ENCODE assay signal across 8 mouse cellular contexts in the genomic region with DNA sequence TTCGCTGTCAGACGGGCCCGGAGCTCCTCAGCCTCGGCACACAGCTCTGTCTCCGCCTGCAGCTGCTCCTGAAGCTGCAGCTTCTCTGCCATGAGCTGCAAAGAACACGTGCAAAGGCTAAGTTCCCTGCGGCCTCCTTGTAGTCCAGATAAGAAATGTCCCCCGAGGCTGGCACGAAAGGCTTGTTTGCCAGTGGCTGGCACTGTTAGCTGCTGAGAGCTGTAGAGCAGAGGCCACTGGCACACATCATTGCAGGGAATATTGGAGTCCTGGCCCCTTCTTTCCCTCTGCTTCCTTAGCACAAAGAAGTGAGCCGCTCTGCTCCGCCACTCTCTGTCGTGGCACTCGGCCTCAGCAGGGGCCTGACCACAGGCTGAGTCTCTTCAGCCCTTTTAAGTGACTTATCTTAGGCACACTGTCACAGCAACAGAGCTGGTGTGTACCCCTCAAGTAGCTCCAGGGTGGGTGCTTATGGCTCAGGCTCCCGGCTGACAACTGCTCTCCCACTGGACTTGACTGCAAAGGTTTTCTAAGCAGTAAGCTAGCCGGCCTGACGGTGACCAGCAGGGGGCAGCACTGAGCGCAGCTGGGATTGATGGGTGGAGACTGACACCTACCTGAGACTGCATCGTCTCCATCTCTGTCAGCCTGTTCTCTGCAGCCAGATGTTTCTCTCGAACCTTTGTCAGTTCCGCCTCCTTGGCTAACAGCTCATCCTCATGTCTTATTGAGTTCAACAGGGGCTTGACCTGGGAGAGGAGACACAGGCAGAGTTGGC. TPM values are rescaled to one million over a fixed set of nuclear protein-coding genes. Genes with fewer than 3 reads are reported as not detected.
DNase-seq lines count a peak whose midpoint lies in the region; ATAC-seq and TF ChIP-seq lines count a peak whose summit lies in the region.
"Had no signal": no experiment of that assay in that cellular context is flagged by ENCODE, and none has a peak within 500 bp of the region (broad histone marks: within the 10 kb centered on the region; RNA-seq: fewer than 3 reads in every experiment).

No protein-coding gene starts in this region.

- TF ChIP-seq POLR2A in small intestine, adult 2 months (IDR thresholded peaks at IDR 0.05; ENCODE audit: low read depth, low read length): no peak

- H3K27me3 ChIP-seq in G1E (ENCODE audit: insufficient read depth, low read length): no peaks in the 10 kb centered on the region; the same call in 1 of the 2 replicates
- H3K27me3 ChIP-seq in embryonic facial prominence, embryonic 10.5 days (replicated peaks; ENCODE audit: low read depth, poor library complexity, severe bottlenecking): no peaks in the 10 kb centered on the region
- no peaks in the 10 kb centered on the region for H3K27me3 ChIP-seq in heart, postnatal 0 days (ENCODE audit: control insufficient read depth, insufficient read depth, low read length)
- no peaks in the 10 kb centered on the region for H3K27me3 ChIP-seq in small intestine, adult 2 months (ENCODE audit: control insufficient read depth, insufficient read depth, low read length)
- H3K27me3 ChIP-seq: limb, embryonic 12.5 days had no signal

- TF ChIP-seq EP300 in heart, postnatal 0 days (IDR thresholded peaks at IDR 0.05; ENCODE audit: low read depth): no peak

- H3K9ac ChIP-seq in heart, postnatal 0 days (replicated peaks; ENCODE audit: low read depth, low read length): no peak overlapping the region
- H3K9ac ChIP-seq: limb, embryonic 12.5 days had no signal

- no peak overlapping the region for H3K27ac ChIP-seq in embryonic facial prominence, embryonic 10.5 days (replicated peaks)
- H3K27ac ChIP-seq in heart, postnatal 0 days (ENCODE audit: low read depth): no peak overlapping the region
- no peak overlapping the region for H3K27ac ChIP-seq in small intestine, adult 2 months (ENCODE audit: insufficient read depth, low read depth, low read length)
- H3K27ac ChIP-seq: limb, embryonic 12.5 days had no signal

- H3K36me3 ChIP-seq in G1E (replicated peaks): peaks cover 99% of the 10 kb centered on the region
- peaks cover 100% of the 10 kb centered on the region for H3K36me3 ChIP-seq in embryonic facial prominence, embryonic 10.5 days (replicated peaks)
- H3K36me3 ChIP-seq in heart, postnatal 0 days (replicated peaks; ENCODE audit: control insufficient read depth, insufficient read depth, low read length): peaks cover 99% of the 10 kb centered on the region
- peaks cover 96% of the 10 kb centered on the region for H3K36me3 ChIP-seq in small intestine, adult 2 months (ENCODE audit: control insufficient read depth, insufficient read depth, low read length)

- no peaks in the 10 kb centered on the region for H3K9me3 ChIP-seq in G1E (replicated peaks)
- no peaks in the 10 kb centered on the region for H3K9me3 ChIP-seq in embryonic facial prominence, embryonic 10.5 days
- no peaks in the 10 kb centered on the region for H3K9me3 ChIP-seq in heart, postnatal 0 days (replicated peaks; ENCODE audit: control insufficient read depth, low read length)
- H3K9me3 ChIP-seq: limb, embryonic 12.5 days had no signal

- H3K4me3 ChIP-seq in G1E (ENCODE audit: low read depth, low read length): no peak overlapping the region
- no peak overlapping the region for H3K4me3 ChIP-seq in embryonic facial prominence, embryonic 10.5 days
- H3K4me3 ChIP-seq in heart, postnatal 0 days (ENCODE audit: low read depth, low read length): no peak overlapping the region
- H3K4me3 ChIP-seq in small intestine, adult 2 months (ENCODE audit: low read depth, low read length): no peak overlapping the region
- H3K4me3 ChIP-seq: limb, embryonic 12.5 days had no signal

- no peak overlapping the region for H3K4me2 ChIP-seq in heart, postnatal 0 days (ENCODE audit: low read depth, low read length)
- H3K4me2 ChIP-seq: limb, embryonic 12.5 days had no signal

- peak; percentile 66 for DNase-seq in G1E (ENCODE audit: low spot score)
- DNase-seq in adrenal gland, postnatal 36 days: peak; percentile 83 to 88
- peak; percentile 87 for DNase-seq in embryonic facial prominence, embryonic 10.5 days (ENCODE audit: low spot score)
- peak; percentile 33 for DNase-seq in heart, postnatal 0 days (ENCODE audit: low spot score)
- peak; percentile 68 to 72 for DNase-seq in layer of hippocampus, postnatal 36 days
- DNase-seq in lung, postnatal 36 days: peak; percentile 83

- H3K4me1 ChIP-seq in G1E (ENCODE audit: insufficient read depth, low read depth, low read length): peaks cover 5% of the 10 kb centered on the region
- H3K4me1 ChIP-seq in embryonic facial prominence, embryonic 10.5 days: no peaks in the 10 kb centered on the region
- no peaks in the 10 kb centered on the region for H3K4me1 ChIP-seq in heart, postnatal 0 days (ENCODE audit: control insufficient read depth, insufficient read depth)
- H3K4me1 ChIP-seq in small intestine, adult 2 months (ENCODE audit: control insufficient read depth, insufficient read depth, insufficient read length, low read length): no peaks in the 10 kb centered on the region; the same call in 1 of the 2 replicates
- H3K4me1 ChIP-seq: limb, embryonic 12.5 days had no signal

- TF ChIP-seq CTCF in G1E (IDR thresholded peaks at IDR 0.05; ENCODE audit: low read depth, low read length): peak; percentile 98
- peak; percentile 95 for TF ChIP-seq CTCF in heart, postnatal 0 days (IDR thresholded peaks at IDR 0.05; ENCODE audit: low read depth)
- peak; percentile 99 for TF ChIP-seq CTCF in small intestine, adult 2 months (IDR thresholded peaks at IDR 0.05; ENCODE audit: extremely low read depth, insufficient read length, insufficient replicate concordance, low read depth, low read length)

- 71% methylated on average over 20 of the region's 20 CpGs for WGBS in embryonic facial prominence, embryonic 10.5 days
- 66% methylated on average over 20 of the region's 20 CpGs for WGBS in heart, postnatal 0 days
- 63% methylated on average over 20 of the region's 20 CpGs for WGBS in small intestine, adult 2 months

- ATAC-seq in G1E (ENCODE audit: extremely low read depth, insufficient number of reproducible peaks, low FRiP score, poor library complexity, severe bottlenecking): no peak
- peak; percentile 27; the same call in 1 of the 2 replicates for ATAC-seq in heart, postnatal 0 days (ENCODE audit: insufficient read depth, low read depth)

RNA-seq across cellular contexts. Expression of gene Apol8, which starts 18.6 kb away (rescaled TPM):
- total RNA-seq in G1E (2014; fragmentation: Nextera tagmentation) (13.3 TPM in 1 of 2 replicates, not detected in the other), G1E (2017) (0.55 TPM in 1 of 2 replicates, not detected in the other)
- polyA plus RNA-seq in G1E (2012): not detected in 2 replicates
- not detected for total RNA-seq in adrenal gland, postnatal 36 days (2021)
- 0.14 and 0.32 TPM in 2 replicates for polyA plus RNA-seq in embryonic facial prominence, embryonic 10.5 days (2016; fragmentation: Nextera tagmentation; extraction: Ambion mirVana)
- 0.46 TPM in 1 of 2 replicates, not detected in the other for total RNA-seq in heart, postnatal 0 days (2014; rRNA removed; ENCODE audit: low replicate concordance)
- polyA plus RNA-seq in heart, postnatal 0 days (2015; fragmentation: Nextera tagmentation; extraction: Ambion mirVana): 0.04 TPM in 1 of 2 replicates, not detected in the other
- 1 to 10 TPM; 4.0 to 6.7 TPM for total RNA-seq in layer of hippocampus, postnatal 36 days (2021)
- 0.10 and 0.11 TPM in 2 replicates for polyA plus RNA-seq in small intestine, adult 2 months (2012; rRNA removed)

RNA-seq across cellular contexts. Expression of gene Apol9b, which starts 46.5 kb away (rescaled TPM):
- total RNA-seq in G1E (2014; fragmentation: Nextera tagmentation): not detected in 2 replicates
- not detected in 2 replicates for total RNA-seq in G1E (2017)
- not detected in 2 replicates for polyA plus RNA-seq in G1E (2012)
- 1 to 10 TPM; 1.1 to 1.2 TPM for total RNA-seq in adrenal gland, postnatal 36 days (2021)
- polyA plus RNA-seq in embryonic facial prominence, embryonic 10.5 days (2016; fragmentation: Nextera tagmentation; extraction: Ambion mirVana): not detected in 2 replicates
- 0.23 and 0.81 TPM in 2 replicates for total RNA-seq in heart, postnatal 0 days (2014; rRNA removed; ENCODE audit: low replicate concordance)
- 0.14 and 0.30 TPM in 2 replicates for polyA plus RNA-seq in heart, postnatal 0 days (2015; fragmentation: Nextera tagmentation; extraction: Ambion mirVana)
- total RNA-seq in layer of hippocampus, postnatal 36 days (2021): not detected
- polyA plus RNA-seq in small intestine, adult 2 months (2012; rRNA removed): 5.7 and 102 TPM in 2 replicates
- polyA plus RNA-seq: limb, embryonic 12.5 days had no signal

Comparison
In these comparisons a context has a peak if more than half of its experiments do, and no peak if none do; other contexts are left out.
1. DNase-seq: peak in every context shown above with its lines; median percentile 87 in embryonic facial prominence, embryonic 10.5 days; 86 in adrenal gland, postnatal 36 days; 83 in lung, postnatal 36 days; 70 in layer of hippocampus, postnatal 36 days; 66 in G1E; 33 in heart, postnatal 0 days.